Mouse (Mus musculus) cortical plate, adult 2 months (tissue): ENCODE measurements around the gene Epha1.

Experiments
- CTCF ChIP-seq: fragments of 200-500 bp; IDR thresholded peaks from 2 replicates; pipeline ENCODE4 v1.5.1; 2011; ENCODE audit warnings: mild to moderate bottlenecking, control low read depth, low read length; ENCODE audit not compliant: insufficient read depth; ENCODE audit errors: extremely low read depth
- POLR2A ChIP-seq: fragments of 200-500 bp; IDR thresholded peaks from 2 replicates; pipeline ENCODE4 v1.6.1; 2011; ENCODE audit warnings: mild to moderate bottlenecking, low read length, control low read depth; ENCODE audit not compliant: insufficient read depth; ENCODE audit errors: extremely low read depth

- no peak for TF ChIP-seq POLR2A
- TF ChIP-seq CTCF, result no peak
These were observed 21.9 kb downstream of the Epha1 start for GRCm38 (mm10) chr6:42350968-42351775.
